Mouse (Mus musculus) limb, embryonic 11.5 days (tissue): ENCODE data around the gene Cmtm1. TPM values are rescaled to one million over a fixed set of nuclear protein-coding genes. Genes with fewer than 3 reads are reported as not detected.
"Not testable (repeated sequence)": the region's sequence is repeated elsewhere in the genome, so short reads cannot be mapped to it uniquely, and the experiment has no call there.

Source experiments
- ATAC-seq: fragments of 200-750 bp; cut with Nextera tagmentation; 2 replicates; pipeline ENCODE4 v1.8.0; 2017; ENCODE audit warnings: low read depth; ENCODE audit not compliant: insufficient number of reproducible peaks, low FRiP score, low TSS enrichment
- DNase-seq: peaks from one replicate; pipeline ENCODE4 v3.0.0-alpha.2; 2015; ENCODE audit warnings: low spot score
- H3K27ac ChIP-seq: fragments of 300-500 bp; sonication (generic); replicated peaks from 2 replicates; pipeline ENCODE4 v1.5.1; 2014; ENCODE audit warnings: low read depth, mild to moderate bottlenecking, low read length
- H3K27me3 ChIP-seq: fragments of 300-500 bp; sonication (generic); 2 replicates; pipeline ENCODE4 v1.6.1; 2014; ENCODE audit warnings: mild to moderate bottlenecking, low read length, mixed read lengths; ENCODE audit not compliant: control insufficient read depth, insufficient read depth
- H3K36me3 ChIP-seq: fragments of 300-500 bp; sonication (generic); 2 replicates; pipeline ENCODE4 v1.6.1; 2014; ENCODE audit warnings: mild to moderate bottlenecking, low read length, moderate library complexity, mixed read lengths; ENCODE audit not compliant: control insufficient read depth, insufficient read depth
- H3K4me1 ChIP-seq: fragments of 300-500 bp; sonication (generic); 2 replicates; pipeline ENCODE4 v1.6.1; 2014; ENCODE audit warnings: low read length, mixed read lengths; ENCODE audit not compliant: control insufficient read depth, insufficient read depth
- H3K4me2 ChIP-seq: fragments of 300-500 bp; sonication (generic); 2 replicates; pipeline ENCODE4 v1.6.1; 2014; ENCODE audit warnings: low read depth, mild to moderate bottlenecking, moderate library complexity; ENCODE audit not compliant: severe bottlenecking
- H3K4me3 ChIP-seq: fragments of 300-500 bp; sonication (generic); 2 replicates; pipeline ENCODE4 v1.5.1; 2014; ENCODE audit warnings: low read depth, low read length
- H3K9ac ChIP-seq: fragments of 300-500 bp; sonication (generic); 2 replicates; pipeline ENCODE4 v1.6.1; 2014; ENCODE audit warnings: mild to moderate bottlenecking, low read length
- H3K9me3 ChIP-seq: fragments of 300-500 bp; sonication (generic); 2 replicates; pipeline ENCODE4 v1.6.1; 2016; ENCODE audit warnings: low read length; ENCODE audit not compliant: control insufficient read depth
- WGBS: fragments of 180-500 bp; shearing (Covaris S2); extraction: QIAGEN DNeasy Blood & Tissue Kit; methylation state at CpG from one replicate; pipeline ENCODE4 v1.1.7; 2014; 5-methylcytosine and 5-hydroxymethylcytosine counted together
- polyA plus RNA-seq: library from polyadenylated mRNA; unstranded; fragments of >200 nt; fragmentation: Nextera tagmentation; extraction: Ambion mirVana; gene quantifications from 2 replicates; pipeline ENCODE4 v1.2.1, GENCODE M21; 2014

The Cmtm1 gene
- polyA plus RNA-seq = not detected in 2 replicates

DNA sequence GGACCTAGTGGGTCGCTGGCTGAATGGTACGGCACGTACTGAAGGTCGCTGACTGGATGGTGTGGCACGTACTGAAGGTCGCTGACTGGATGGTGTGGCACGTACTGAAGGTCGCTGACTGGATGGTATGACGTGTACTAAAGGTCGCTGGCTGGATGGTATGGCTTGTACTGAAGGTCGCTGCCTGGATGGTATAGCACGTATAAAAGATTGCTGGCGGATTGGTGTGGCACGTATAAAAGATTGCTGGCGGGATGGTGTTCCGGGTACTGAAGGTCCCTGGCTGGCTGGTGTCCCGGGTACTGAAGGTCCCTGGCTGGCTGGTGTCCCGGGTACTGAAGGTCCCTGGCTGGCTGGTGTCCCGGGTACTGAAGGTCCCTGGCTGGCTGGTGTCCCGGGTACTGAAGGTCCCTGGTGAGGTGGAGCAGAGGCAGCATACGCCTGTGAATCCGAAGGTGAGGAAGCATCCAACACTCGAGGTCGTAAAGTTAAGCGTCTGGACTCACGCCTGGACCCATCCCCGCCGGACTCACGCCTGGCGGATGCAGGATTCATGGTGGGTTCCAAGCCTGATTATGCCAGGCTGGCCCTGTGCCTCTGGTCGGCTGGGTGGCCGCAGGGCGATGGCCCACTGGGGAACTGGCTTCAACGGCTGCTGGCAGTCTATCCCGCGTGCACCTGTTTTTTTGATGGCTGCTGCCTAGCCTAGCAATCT is at the start of gene Cmtm1, which contains the start of gene Gm45711:
Gene Cmtm1, minus strand, starts transcription at position 705 of the 715 bp plus-strand sequence.
Gene Gm45711, minus strand, starts transcription at position 641 of the 715 bp plus-strand sequence.
- H3K4me1 ChIP-seq, H3K4me2 ChIP-seq, DNase-seq, ATAC-seq, H3K36me3 ChIP-seq, H3K4me3 ChIP-seq, H3K27me3 ChIP-seq, H3K9me3 ChIP-seq, H3K27ac ChIP-seq, H3K9ac ChIP-seq: not testable (repeated sequence)
- 85% methylated on average over 32 of the region's 36 CpGs for WGBS

DNA sequence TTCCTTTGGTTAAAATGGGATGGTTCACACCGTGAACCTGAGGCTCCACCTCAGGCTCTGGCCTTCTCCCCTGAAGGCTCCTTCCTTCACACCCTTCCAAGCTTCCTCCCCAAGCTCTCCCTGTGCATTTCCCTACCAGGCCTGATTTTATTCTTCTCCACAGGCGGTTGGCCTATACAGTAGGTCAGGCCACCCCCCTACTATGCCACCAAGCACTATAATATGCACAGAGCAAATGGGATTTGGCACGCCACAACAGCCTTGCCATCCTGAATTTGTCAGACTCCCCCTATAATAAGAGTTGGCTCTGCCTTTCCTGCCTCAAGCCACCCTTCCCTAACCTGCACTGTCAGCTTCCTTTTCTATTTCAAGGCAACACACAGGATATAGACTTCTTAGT is 48.7 kb upstream of the Cmtm1 start:
- WGBS = 80% methylated on average over 3 of the region's 3 CpGs
- no peaks in the 10 kb centered on the region for H3K36me3 ChIP-seq

DNA sequence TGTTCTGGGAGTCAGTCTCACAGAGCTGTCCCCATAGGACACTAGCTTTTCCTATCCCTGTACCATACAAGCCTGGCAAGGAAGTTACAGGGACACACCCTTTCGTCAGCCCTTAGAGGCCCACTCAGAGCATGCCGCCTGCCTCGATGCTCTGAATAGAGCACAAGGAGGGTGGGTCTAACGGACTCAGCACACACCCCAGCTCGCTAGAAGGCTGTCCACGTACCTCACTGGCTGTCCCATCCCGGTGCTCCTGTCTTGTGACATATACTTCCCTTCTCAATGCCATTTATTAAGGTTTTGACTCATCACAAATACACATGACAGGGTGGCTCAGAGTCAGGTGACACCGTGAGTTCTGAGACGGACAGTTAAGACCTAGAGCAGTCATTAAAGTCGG is 44.6 kb upstream of the Cmtm1 start:
- ATAC-seq = peak; percentile 39; the same call in 1 of the 2 replicates
- Histone ChIP-seq H3K36me3 (no peaks in the 10 kb centered on the region), H3K9me3 (no peaks in the 10 kb centered on the region), H3K9ac (no peak overlapping the region), H3K4me3 (no peak overlapping the region), H3K4me2 (no peak overlapping the region), H3K27ac (no peak overlapping the region), H3K4me1 (no peaks in the 10 kb centered on the region), H3K27me3 (no peaks in the 10 kb centered on the region)
- DNase-seq = no peak
- 96% methylated on average over 10 of the region's 10 CpGs for WGBS

More for the DNA sequence above, 48.7 kb upstream of the Cmtm1 start:
- H3K4me1 ChIP-seq = no peaks in the 10 kb centered on the region
- no peak overlapping the region for H3K27ac ChIP-seq
- no peak overlapping the region for H3K4me2 ChIP-seq
- ATAC-seq (no peak), DNase-seq (no peak)
- no peaks in the 10 kb centered on the region for H3K9me3 ChIP-seq
- no peak overlapping the region for H3K4me3 ChIP-seq
- H3K27me3 ChIP-seq = no peaks in the 10 kb centered on the region
- no peak overlapping the region for H3K9ac ChIP-seq

DNA sequence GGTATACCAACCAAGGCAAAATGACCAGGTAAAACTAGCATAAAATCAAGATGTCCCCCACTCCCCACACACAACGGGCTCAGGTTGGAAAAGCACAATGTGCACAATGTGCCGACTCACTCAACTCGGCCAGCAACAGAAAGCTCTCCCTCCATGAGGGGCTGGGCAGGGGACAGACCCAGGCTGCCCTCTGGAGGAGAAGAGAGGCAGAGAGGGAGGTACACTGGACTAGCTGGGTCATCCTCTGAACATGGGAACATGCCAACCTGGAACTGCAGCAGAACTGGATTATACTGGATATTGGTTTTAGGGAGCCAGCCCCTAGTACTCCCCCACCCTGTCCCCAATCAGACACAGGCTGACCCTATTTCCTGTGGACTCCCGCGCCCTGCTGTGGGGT is 43.2 kb upstream of the Cmtm1 start:
- no peak for DNase-seq
- Histone ChIP-seq H3K4me3 (no peak overlapping the region), H3K27ac (no peak overlapping the region), H3K36me3 (0 out of 2 replicates have a peak, but pooled peaks cover 2% of the 10 kb centered on the region), H3K9me3 (no peaks in the 10 kb centered on the region), H3K4me2 (no peak overlapping the region), H3K4me1 (no peaks in the 10 kb centered on the region), H3K27me3 (no peaks in the 10 kb centered on the region), H3K9ac (no peak overlapping the region)
- 78% methylated on average over 5 of the region's 5 CpGs for WGBS
- no peak for ATAC-seq

DNA sequence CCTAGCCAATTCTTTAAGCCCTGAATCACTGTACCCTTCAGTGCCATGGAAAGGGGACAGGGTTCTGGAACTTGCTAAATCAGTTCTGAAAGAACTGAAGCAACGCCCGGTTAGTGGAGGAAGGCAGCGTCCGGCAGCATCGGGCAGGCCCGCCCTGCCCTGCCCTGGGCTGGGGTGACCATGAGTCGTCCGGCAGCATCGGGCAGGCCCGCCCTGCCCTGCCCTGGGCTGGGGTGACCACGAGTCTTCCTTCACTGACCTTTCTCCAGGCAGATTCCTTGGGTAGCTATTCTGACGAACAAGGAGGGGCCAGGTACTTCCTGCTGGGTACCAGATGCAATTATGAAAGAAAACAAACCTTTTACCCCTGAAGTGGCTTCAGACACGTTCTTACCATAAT is 40.1 kb upstream of the Cmtm1 start:
- no peaks in the 10 kb centered on the region for H3K27me3 ChIP-seq
- H3K4me3 ChIP-seq = no peak overlapping the region
- H3K36me3 ChIP-seq = 0 out of 2 replicates have a peak, but pooled peaks cover 2% of the 10 kb centered on the region
- no peaks in the 10 kb centered on the region for H3K9me3 ChIP-seq
- WGBS = 78% methylated on average over 13 of the region's 13 CpGs
- ATAC-seq (no peak), DNase-seq (no peak)
- H3K27ac ChIP-seq = no peak overlapping the region
- no peaks in the 10 kb centered on the region for H3K4me1 ChIP-seq
- H3K4me2 ChIP-seq = no peak overlapping the region
- no peak overlapping the region for H3K9ac ChIP-seq

DNA sequence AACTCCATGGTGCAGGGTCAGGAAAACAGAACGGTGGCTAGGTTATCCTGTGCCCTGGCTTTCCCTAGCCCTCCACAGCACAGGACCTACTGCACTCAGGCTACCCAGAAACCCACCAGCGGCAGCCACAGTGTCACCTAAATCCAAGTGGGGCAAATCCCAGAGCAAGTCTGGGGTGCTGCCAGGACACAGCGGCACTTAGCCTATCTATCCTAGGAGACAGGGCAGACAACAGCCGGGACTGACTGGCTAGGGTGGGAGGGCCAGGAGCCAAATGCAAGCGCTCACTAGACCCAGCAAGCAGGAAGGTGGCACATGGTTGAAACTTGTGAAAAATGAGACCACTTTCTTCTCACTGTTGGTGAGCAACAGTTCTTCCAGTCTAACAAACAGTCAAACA is 39.0 kb upstream of the Cmtm1 start:
- DNase-seq (no peak), ATAC-seq (no peak)
- no peak overlapping the region for H3K4me2 ChIP-seq
- no peak overlapping the region for H3K27ac ChIP-seq
- no peaks in the 10 kb centered on the region for H3K4me1 ChIP-seq
- WGBS = 88% methylated on average over 5 of the region's 5 CpGs
- H3K9me3 ChIP-seq = no peaks in the 10 kb centered on the region
- no peaks in the 10 kb centered on the region for H3K27me3 ChIP-seq
- no peak overlapping the region for H3K9ac ChIP-seq
- no peak overlapping the region for H3K4me3 ChIP-seq
- H3K36me3 ChIP-seq = 0 out of 2 replicates have a peak, but pooled peaks cover 2% of the 10 kb centered on the region

DNA sequence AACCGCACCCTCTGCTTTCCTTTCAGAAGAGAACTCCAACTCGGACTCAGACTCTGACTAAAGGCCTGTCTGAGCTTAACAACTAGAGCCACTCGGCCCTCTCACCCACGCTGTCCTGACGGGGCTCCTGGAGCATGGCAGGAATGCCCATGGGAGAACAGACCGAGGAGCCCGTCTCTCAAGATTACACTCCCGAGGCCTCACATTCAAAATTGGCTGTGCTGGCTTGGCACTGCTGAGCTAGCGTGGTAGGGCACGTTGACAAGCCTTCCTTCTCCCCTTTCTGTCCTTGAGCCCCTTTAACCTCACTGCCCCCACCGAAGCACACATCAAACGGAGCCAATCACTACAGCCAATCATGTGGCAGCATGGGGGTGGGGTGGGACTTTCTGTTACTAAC is 36.8 kb upstream of the Cmtm1 start:
- DNase-seq = no peak
- no peaks in the 10 kb centered on the region for H3K4me1 ChIP-seq
- H3K4me2 ChIP-seq = no peak overlapping the region
- H3K27me3 ChIP-seq = no peaks in the 10 kb centered on the region
- H3K36me3 ChIP-seq = 0 out of 2 replicates have a peak, but pooled peaks cover 2% of the 10 kb centered on the region
- no peak overlapping the region for H3K4me3 ChIP-seq
- no peak overlapping the region for H3K9ac ChIP-seq
- no peaks in the 10 kb centered on the region for H3K9me3 ChIP-seq
- no peak overlapping the region for H3K27ac ChIP-seq
- ATAC-seq = no peak
- WGBS = 58% methylated on average over 12 of the region's 12 CpGs

DNA sequence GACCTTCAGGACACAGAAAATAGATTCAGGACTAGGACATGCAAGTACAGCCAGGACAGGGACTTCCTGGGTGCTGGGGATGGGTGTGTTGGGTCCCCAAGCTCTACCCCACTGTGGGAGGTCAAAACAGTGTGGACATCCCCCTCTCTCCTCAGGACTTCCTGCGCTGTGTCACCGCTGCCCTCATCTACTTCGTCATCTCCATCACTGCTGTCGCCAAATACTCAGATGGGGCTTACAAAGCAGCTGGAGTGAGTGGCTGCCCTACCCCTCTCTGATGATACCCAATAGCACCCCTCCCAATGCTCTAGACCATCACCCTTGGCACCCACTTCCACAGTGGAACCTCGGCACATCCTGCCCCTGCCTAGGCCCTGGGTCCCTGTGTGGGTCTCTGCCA is 34.7 kb upstream of the Cmtm1 start:
- H3K4me3 ChIP-seq = no peak overlapping the region
- H3K9me3 ChIP-seq = no peaks in the 10 kb centered on the region
- H3K27me3 ChIP-seq = no peaks in the 10 kb centered on the region
- no peak overlapping the region for H3K9ac ChIP-seq
- DNase-seq (no peak), ATAC-seq (no peak)
- 0 out of 2 replicates have a peak, but pooled peaks cover 2% of the 10 kb centered on the region for H3K36me3 ChIP-seq
- H3K4me2 ChIP-seq = no peak overlapping the region
- 95% methylated on average over 5 of the region's 5 CpGs for WGBS
- H3K27ac ChIP-seq = no peak overlapping the region
- no peaks in the 10 kb centered on the region; the same call in 1 of the 2 replicates for H3K4me1 ChIP-seq
